Mouse (Mus musculus) lung, adult 2 months (tissue): ENCODE measurements around the gene Cd79a. TPM values are rescaled to one million over a fixed set of nuclear protein-coding genes. Genes with fewer than 3 reads are reported as not detected.

ENCODE experiments used
- DNase-seq: peaks from one replicate; pipeline ENCODE4 v3.0.0; 2022
- H3K4me1 ChIP-seq: fragments of 200-500 bp; 2 replicates; pipeline ENCODE4 v1.6.1; 2011; ENCODE audit warnings: low read length; ENCODE audit not compliant: control insufficient read depth, insufficient read depth
- H3K4me3 ChIP-seq: fragments of 200-500 bp; replicated peaks from 2 replicates; pipeline ENCODE3; 2011; ENCODE audit warnings: low read depth, mild to moderate bottlenecking, control low read depth, low read length; ENCODE audit errors: extremely low read depth
- CTCF ChIP-seq: fragments of 200-500 bp; IDR thresholded peaks from 2 replicates; pipeline ENCODE4 v1.5.1; 2011; ENCODE audit warnings: mild to moderate bottlenecking, low read length, control low read depth; ENCODE audit not compliant: insufficient read depth
- POLR2A ChIP-seq: fragments of 200-500 bp; IDR thresholded peaks from 2 replicates; pipeline ENCODE4 v1.6.1; 2011; ENCODE audit warnings: low read depth, mild to moderate bottlenecking, control low read depth, low read length, borderline replicate concordance; ENCODE audit errors: extremely low read depth
- WGBS: fragments of 180-500 bp; shearing (Covaris S2); methylation state at CpG from one replicate; pipeline ENCODE4 v1.1.7; 2018; 5-methylcytosine and 5-hydroxymethylcytosine counted together
- polyA plus RNA-seq: library from polyadenylated mRNA; depleted of rRNA; stranded (reverse); fragments of >200 nt; gene quantifications from 2 replicates; pipeline ENCODE4 v1.2.3, GENCODE M21; 2012

Cd79a gene
- polyA plus RNA-seq, 1 experiment, result 61.7 TPM

DNA sequence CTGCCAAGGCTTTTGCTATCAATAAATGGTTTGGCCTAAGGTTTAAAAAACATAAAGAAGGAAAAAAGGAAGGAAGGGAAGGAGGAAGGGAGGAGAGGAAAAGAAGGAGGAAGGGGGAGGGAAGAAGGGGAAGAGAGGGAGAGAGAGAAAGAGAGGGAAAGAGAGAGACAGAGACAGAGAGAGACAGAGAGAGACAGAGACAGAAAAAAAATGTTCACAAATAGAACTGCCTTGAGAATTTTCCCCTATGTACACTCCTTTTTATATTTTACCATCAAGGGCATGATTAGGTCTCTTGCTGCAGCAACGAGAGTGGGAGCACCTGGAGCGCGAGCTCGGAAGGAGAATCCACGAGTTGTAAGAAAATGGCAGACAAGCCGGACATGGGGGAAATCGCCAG lies 35.3 kb upstream of the Cd79a start, which contains the start of gene Gm9844:
Gm9844 (plus strand) TSS at position 301 of the 400 bp plus-strand sequence.
- Histone ChIP-seq H3K4me1 (no peaks in the 10 kb centered on the region), H3K4me3 (no peak within 1 kb of the TSS)
- WGBS, result 82% methylated on average over 7 of the region's 7 CpGs
- DNase-seq, result no peak
- no peak for TF ChIP-seq POLR2A
- TF ChIP-seq CTCF, result no peak

DNA sequence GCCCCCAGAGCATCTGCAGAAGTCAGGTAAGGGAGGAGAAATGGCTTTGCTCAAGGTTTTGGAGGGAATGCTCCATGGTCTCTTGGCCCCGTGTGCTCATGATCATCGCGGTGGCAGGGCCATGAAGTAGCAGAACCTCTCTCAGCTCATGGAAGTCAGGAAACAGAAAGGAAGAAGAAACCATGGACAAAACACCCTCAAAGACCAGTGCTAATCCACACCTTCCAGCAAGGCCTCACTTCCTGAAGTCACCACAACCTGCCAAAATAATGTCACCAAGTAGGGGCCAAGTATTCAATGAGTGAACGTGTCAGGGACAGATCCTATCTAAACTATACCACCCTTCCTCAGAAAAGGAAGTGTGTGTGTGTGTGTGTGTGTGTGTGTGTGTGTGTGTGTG lies 34.3 kb upstream of the Cd79a start:
- DNase-seq, result no peak
- whole genome bisulfite sequencing, result 72% methylated on average over 4 of the region's 4 CpGs
- TF ChIP-seq CTCF, result no peak
- TF ChIP-seq POLR2A, result no peak
- Histone ChIP-seq H3K4me3 (no peak overlapping the region), H3K4me1 (no peaks in the 10 kb centered on the region)

DNA sequence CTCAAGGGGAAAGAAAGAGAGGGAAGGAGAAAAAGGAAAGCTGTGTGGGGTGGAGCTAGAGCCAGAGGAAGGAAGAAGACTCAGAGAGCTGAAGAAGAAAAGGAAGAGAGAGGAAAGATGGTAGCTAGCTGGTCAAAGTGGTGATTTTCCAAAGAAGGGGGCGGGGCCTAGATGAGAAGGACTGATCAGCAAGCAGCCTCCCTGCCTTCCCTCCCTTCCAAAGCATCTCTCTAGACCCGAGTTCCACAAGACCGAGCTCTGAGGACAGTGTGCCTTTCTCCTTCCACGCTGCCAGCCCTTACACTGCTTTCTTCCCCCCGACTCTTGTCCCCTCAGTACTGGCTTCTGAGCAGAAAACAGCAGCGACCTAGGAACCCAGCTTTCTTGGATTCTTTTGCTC lies 33.0 kb upstream of the Cd79a start:
- no peaks in the 10 kb centered on the region for H3K4me1 ChIP-seq
- no peak for DNase-seq
- no peak overlapping the region for H3K4me3 ChIP-seq
- WGBS, result 38% methylated on average over 6 of the region's 6 CpGs
- TF ChIP-seq POLR2A (no peak), CTCF (no peak)

DNA sequence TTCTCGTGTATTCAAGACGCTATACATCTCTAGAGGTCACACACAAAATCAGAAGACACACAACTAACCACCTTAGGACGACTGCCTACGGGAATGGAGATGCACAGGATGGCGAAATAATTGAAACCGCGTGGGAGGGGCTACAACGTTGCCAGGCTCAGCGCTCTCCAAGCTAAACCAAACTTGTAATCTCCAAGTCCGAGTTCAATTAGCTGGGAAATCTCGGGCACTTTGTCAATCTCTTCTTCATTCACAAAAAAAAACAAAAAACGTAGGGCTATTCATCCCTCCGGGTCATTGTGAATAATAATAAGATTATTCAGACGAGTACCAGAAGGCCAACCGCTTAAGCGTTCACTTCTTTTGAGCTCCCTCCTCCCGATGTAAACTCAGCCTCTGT lies 28.1 kb upstream of the Cd79a start:
- Histone ChIP-seq H3K4me1 (no peaks in the 10 kb centered on the region), H3K4me3 (no peak overlapping the region)
- WGBS, result 60% methylated on average over 17 of the region's 17 CpGs
- no peak for TF ChIP-seq CTCF
- TF ChIP-seq POLR2A, result no peak
- no peak for DNase-seq

DNA sequence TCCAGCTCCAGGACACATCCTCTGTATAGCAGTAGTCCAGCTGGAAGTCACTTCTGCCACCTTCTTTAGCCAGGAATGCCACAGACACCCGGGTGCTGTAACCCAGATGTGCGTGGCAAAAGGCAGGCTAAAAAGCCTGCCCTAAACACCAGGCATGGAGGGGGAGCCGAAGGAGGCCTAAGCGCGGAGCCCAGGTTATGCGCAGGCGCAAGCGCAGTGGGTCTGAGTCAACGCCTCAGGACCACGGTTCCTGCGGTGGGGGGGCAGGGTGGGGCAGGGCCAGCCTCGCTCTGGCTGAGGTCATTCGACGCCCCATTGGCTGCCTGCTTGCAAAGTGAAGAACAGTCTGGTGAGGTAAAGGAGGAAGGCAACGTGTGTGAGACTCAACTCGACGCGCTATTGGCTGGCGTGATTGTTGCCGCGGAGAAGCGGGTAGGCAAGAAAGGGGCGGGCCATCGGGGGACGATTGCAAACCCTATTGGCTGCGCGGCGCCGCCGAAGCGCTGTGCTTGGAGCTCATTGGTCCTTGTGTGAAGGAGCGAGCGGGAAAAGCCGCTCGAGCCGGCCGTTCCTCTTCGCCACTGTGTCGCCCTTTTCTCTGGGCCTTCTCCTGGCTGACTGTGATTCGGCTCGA lies 27.5 kb upstream of the Cd79a start, which contains the start of the genes Lypd4 and Dmrtc2:
Lypd4 (minus strand) TSS at position 410 of the 634 bp plus-strand sequence.
Dmrtc2 (plus strand) TSS at position 526 of the 634 bp plus-strand sequence.
- 50% methylated on average over 41 of the region's 41 CpGs for WGBS
- TF ChIP-seq POLR2A, result no peak
- TF ChIP-seq CTCF, result no peak
- DNase-seq, result no peak
- no peak within 1 kb of the TSS for H3K4me3 ChIP-seq
- H3K4me1 ChIP-seq, result no peaks in the 10 kb centered on the region

DNA sequence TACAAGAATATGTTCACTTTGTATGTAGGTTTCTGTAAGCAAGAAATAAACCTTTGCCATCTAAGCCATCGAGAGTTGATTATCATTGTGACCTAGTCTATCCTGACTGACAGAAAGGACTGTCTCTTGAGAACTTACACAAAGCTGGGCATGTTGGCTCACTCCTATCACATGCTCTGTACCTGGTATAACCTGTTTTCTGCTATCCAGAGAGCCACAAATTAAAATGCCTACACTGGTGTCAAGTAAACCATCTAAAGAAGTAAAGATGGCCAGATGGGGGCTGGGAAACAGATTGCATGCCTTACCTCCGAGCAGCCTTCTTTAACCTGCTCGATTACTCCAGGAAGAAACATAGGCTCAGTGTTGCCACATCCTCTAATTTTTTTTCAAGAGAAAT lies 19.6 kb upstream of the Cd79a start:
- 57% methylated on average over 3 of the region's 3 CpGs for WGBS
- DNase-seq, result no peak
- no peaks in the 10 kb centered on the region for H3K4me1 ChIP-seq
- TF ChIP-seq CTCF (no peak), POLR2A (no peak)
- no peak overlapping the region for H3K4me3 ChIP-seq

DNA sequence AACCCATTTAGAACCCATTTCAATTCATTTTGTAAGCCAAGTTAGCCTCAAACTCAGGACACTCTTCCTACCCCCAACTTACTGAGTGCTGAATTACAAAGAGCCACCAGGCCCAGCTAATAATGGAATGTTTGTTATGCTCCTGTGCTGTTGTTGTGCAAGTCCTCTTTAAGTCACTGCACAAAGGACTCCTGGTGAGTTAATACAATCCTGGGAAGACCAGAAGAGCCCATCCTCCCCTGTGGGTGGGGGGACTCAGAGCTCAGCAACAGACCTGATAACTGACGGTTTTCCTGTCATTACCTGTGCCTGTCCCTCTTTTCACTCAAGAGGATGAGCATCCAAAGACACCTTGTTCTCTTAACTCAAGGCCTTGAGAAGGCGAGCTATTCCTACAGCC lies 17.6 kb upstream of the Cd79a start:
- Histone ChIP-seq H3K4me1 (no peaks in the 10 kb centered on the region), H3K4me3 (no peak overlapping the region)
- 56% methylated on average over 2 of the region's 2 CpGs for WGBS
- TF ChIP-seq CTCF, result no peak
- TF ChIP-seq POLR2A, result no peak
- no peak for DNase-seq

DNA sequence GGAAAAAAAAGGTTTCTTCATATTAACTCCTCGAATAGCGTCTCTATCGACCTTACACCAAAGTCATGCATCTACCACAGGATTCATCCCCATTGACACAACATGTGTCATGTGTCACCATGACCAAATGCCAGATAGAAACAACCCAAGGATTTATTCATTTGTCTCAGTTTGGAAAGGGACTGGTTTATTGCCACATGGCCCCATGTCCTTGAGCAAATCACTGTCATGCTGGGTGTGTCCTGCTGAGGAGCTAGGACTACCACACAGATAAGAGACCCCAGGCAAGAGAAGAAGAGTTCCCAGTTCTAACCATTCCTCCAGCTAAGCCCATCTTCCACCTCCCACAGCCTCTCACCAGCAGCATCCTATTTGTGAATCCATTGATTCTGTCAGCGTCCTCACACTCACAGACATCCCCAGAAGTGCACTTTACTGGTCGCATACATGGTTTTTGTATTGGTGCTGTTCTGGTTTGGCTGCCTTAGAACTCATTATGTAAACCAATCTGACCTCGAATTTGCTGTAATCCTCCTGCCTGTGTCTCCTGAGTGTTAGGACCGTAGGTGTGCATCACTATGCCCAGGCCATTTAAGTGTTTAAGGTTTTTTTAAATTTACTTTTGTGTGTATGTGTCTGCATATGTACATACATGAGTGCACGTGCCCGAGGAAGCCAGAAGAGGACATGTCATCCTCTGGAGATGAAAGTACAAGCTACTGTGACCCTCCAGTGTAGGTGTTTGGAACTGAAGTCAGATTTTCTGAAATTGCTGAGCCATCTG lies 14.6 kb upstream of the Cd79a start:
- DNase-seq, result no peak
- Histone ChIP-seq H3K4me3 (no peak overlapping the region), H3K4me1 (peaks cover 8% of the 10 kb centered on the region)
- no peak for TF ChIP-seq CTCF
- no peak for TF ChIP-seq POLR2A
- WGBS, result 88% methylated on average over 9 of the region's 9 CpGs

DNA sequence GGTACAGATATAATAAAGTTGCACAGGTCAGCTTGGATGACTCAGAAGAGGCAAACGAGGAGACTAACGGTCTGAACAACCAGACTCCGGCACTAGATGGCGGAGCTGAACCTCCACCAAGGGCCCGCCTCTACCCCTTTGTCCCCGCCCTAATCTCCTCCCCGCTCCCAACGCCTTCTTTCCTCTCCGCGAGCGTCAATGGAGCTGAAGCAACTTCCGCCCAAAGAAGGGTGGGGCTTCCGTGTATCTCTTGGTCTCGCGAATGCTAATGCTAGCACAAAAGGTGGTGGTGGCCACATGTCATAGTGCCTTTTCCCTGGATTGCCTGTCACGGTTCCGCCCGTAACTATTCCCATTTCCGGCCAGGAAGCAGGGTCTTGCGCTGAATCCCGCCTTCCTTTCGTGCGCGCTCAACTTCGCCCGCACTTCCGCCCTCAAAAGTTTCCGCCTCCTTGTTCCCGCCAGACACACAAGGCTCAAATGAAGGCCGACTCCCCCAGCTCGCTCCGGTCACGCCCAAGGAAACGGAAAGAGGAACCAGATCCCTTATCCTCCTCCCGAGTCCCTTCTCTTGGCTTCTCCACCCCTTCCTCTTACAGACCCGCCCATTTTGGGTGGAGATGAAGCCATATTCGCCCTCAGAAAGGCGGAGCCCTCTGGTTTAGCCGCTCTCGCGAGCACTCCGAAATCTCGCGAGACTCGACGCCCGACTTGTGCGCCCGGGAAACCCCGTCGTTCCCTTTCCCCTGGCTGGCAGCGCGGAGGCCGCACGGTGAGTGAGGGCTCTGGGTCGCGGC lies 13.1 kb upstream of the Cd79a start, which contains the start of gene Rps19:
Rps19 (plus strand) TSS at position 476 of the 797 bp plus-strand sequence.
- peak; percentile 98 for DNase-seq
- peak within 1 kb of the TSS; percentile 88 for H3K4me3 ChIP-seq
- peaks cover 8% of the 10 kb centered on the region for H3K4me1 ChIP-seq
- peak; percentile 94 for TF ChIP-seq POLR2A
- TF ChIP-seq CTCF, result peak; percentile 53
- under 1% methylated on average over 57 of the region's 57 CpGs for WGBS
